Mouse (Mus musculus) macrophage (primary cell): ENCODE data around the gene Slc38a9. TPM values are rescaled to one million over a fixed set of nuclear protein-coding genes. Genes with fewer than 3 reads are reported as not detected.
A peak's percentile ranks its signal among the peaks of the same experiment; 100 is the strongest.

Source experiments
- H3K27ac ChIP-seq: fragments of 350-480 bp; formaldehyde crosslinking; 2 replicates; pipeline ENCODE4 v1.9.0; 2021
- H3K36me3 ChIP-seq: fragments of 350-480 bp; formaldehyde crosslinking; 2 replicates; pipeline ENCODE4 v1.9.0; 2021; ENCODE audit errors: inconsistent target
- H3K4me3 ChIP-seq: fragments of 350-480 bp; formaldehyde crosslinking; 2 replicates; pipeline ENCODE4 v1.9.0; 2021; ENCODE audit errors: inconsistent target
- H3K79me2 ChIP-seq: fragments of 350-480 bp; formaldehyde crosslinking; 2 replicates; pipeline ENCODE4 v1.9.0; 2021; ENCODE audit errors: inconsistent target
- WGBS: methylation state at CpG from one replicate; pipeline ENCODE4 v1.1.7; 2026; ENCODE audit warnings: inconsistent platforms; ENCODE audit not compliant: missing documents; 5-methylcytosine and 5-hydroxymethylcytosine counted together
- polyA plus RNA-seq: library from polyadenylated mRNA; stranded (reverse); fragments of 250-400 nt; gene quantifications from 3 replicates; pipeline ENCODE4 v1.2.4, GENCODE M21; 2018; ENCODE audit warnings: inconsistent platforms
- total RNA-seq, 78 experiments: library from RNA; depleted of rRNA; stranded (reverse); fragments of 250-400 nt; gene quantifications; 1 replicate in 9 of 78; 2 replicates in 24 of 78; 3 replicates in 43 of 78; 4 replicates in 2 of 78; pipeline ENCODE4 v1.2.4; 2018; ENCODE audit warnings: inconsistent platforms in 56 of 78

Slc38a9 gene
- total RNA-seq (2018; cell fraction: chromatin; rRNA removed): 100 to 1,000 TPM in 18 of 26 experiments, 10 to 100 TPM in 8; 39.0 to 255 (median 165) TPM
- total RNA-seq (2018; cell fraction: cytosol; rRNA removed): 10 to 100 TPM in 25 of 26 experiments, 1 to 10 TPM in 1; 9.9 to 27.0 (median 16.5) TPM
- 100 to 1,000 TPM in 17 of 26 experiments, 10 to 100 TPM in 9; 56.2 to 248 (median 123) TPM for total RNA-seq (2018; cell fraction: nucleus; rRNA removed)
- 7.7 to 23.0 TPM (median 15.2 TPM) in 3 replicates for polyA plus RNA-seq

- peaks cover 47% of the 10 kb centered on the region; the same call in 1 of the 2 replicates for H3K79me2 ChIP-seq
- WGBS: under 1% methylated on average over 33 of the region's 33 CpGs
- peak within 1 kb of the TSS; percentile 100 for H3K4me3 ChIP-seq
- peak within 1 kb of the TSS; percentile 62 for H3K27ac ChIP-seq
- no peaks in the 10 kb centered on the region for H3K36me3 ChIP-seq
Measured at GRCm38 (mm10) chr13:112660574-112661381, at the start of gene Slc38a9. TSS of gene Slc38a9 (plus strand) at chr13:112660751.

- no peaks in the 10 kb centered on the region for H3K79me2 ChIP-seq
- 68% methylated on average over 3 of the region's 3 CpGs for WGBS
- no peak overlapping the region for H3K4me3 ChIP-seq
- no peak overlapping the region for H3K27ac ChIP-seq
- no peaks in the 10 kb centered on the region for H3K36me3 ChIP-seq
Measured at GRCm38 (mm10) chr13:112621592-112621991, 39.0 kb upstream of the Slc38a9 start.

GRCm38 (mm10) chr13:112623656-112624055 is 36.9 kb upstream of the Slc38a9 start:
- H3K4me3 ChIP-seq: no peak overlapping the region
- H3K27ac ChIP-seq: no peak overlapping the region
- WGBS: 96% methylated on average over 7 of the region's 7 CpGs
- no peaks in the 10 kb centered on the region for H3K79me2 ChIP-seq
- H3K36me3 ChIP-seq: no peaks in the 10 kb centered on the region

DNA sequence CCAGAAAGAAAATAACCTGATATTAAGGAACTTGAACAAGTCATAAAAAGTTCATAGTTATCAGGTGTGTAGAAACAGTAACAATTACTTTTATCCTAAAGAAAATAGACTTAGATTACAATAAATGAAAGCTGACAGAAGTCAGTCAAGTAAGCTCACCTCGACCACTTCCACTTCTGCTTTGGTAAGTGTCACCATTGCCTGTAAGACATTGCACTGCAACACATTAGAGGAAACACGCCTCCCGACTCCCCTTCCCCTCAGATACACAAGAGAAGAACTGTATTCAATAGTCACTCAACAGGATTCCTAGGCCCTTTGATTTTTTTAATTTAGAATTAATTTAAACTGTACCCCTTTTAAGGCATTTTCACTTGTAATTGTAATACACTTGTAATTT is 35.9 kb upstream of the Slc38a9 start:
- Histone ChIP-seq H3K79me2 (no peaks in the 10 kb centered on the region), H3K4me3 (no peak overlapping the region), H3K27ac (no peak overlapping the region), H3K36me3 (no peaks in the 10 kb centered on the region)
- WGBS: 9% methylated on average over 3 of the region's 3 CpGs

DNA sequence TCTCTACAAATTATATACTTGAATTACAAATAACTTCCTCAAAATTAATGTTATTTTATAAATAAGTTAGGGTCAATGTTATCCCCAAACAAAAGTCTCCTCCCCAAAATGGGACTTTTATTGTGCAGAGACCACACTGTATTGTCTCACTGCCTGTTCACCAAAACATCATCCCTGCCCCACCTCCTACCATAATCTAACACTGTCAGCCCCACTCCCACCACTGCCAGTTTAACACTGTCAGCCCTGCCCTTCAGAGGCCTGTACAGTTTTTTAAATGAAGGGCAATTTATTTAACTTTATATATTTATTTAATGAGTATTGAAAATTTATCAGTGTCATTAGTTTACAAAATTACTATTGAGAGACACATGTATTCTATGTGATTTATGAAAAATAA is 35.0 kb upstream of the Slc38a9 start:
- H3K27ac ChIP-seq: no peak overlapping the region
- H3K36me3 ChIP-seq: no peaks in the 10 kb centered on the region
- H3K79me2 ChIP-seq: no peaks in the 10 kb centered on the region
- no peak overlapping the region for H3K4me3 ChIP-seq

DNA sequence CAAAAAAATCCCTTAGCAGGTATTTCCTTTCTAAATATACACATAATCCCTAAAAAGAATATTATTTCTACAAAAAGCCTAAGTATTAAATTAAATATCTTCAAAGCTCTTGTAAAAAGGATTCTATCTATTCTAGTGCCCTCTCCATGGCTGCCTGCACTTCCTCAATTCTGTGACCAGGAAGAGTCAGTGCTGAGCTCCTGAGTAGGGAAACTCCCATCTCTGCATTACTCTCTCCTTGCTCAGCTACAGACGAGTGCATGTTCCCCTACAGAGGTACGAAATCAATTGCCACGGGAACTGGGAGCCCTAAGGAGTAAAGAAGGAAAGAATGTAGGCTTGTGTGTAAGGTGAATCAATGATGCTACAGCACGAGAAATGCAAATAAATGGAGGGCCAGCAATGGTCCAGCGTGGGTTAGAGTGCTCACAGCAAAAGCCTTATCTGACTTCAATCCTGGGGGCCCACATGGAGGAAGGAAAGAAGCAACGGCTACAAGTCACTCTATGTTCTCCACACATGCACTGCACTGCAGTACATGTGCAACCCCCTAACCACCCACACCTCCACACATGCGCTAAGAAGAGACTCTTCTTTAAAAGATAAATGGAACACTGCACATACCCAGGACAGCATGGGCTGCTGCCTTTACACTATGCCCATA is 25.2 kb upstream of the Slc38a9 start:
- Histone ChIP-seq H3K4me3 (no peak overlapping the region), H3K27ac (no peak overlapping the region), H3K36me3 (no peaks in the 10 kb centered on the region), H3K79me2 (no peaks in the 10 kb centered on the region)
- WGBS: 30% methylated on average over 7 of the region's 7 CpGs

- Histone ChIP-seq H3K36me3 (no peaks in the 10 kb centered on the region), H3K79me2 (no peaks in the 10 kb centered on the region), H3K4me3 (no peak overlapping the region), H3K27ac (no peak overlapping the region)
- 82% methylated on average over 3 of the region's 3 CpGs for WGBS
Measured at GRCm38 (mm10) chr13:112636498-112636897, 24.1 kb upstream of the Slc38a9 start.

DNA sequence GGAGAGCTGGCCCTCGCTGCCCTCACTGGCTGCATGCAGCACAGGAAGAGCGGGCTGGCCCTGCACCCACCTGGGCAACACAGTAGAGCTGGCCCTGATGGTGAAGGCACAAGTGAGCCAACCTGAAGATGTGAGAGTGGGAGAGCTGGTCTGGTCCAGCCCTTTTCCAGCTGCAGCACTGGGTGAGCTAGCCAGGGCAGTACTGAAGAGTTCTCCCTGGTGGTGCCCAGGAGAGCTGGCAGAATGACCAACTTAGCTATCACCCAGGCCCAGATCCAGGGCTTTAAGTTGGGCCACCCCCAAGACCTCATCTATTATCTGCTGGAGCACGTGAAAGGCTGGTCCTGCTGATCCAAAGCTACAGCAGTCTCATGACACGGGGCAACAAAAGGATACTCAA is 21.4 kb upstream of the Slc38a9 start:
- Histone ChIP-seq H3K79me2 (no peaks in the 10 kb centered on the region), H3K27ac (no peak overlapping the region), H3K4me3 (no peak overlapping the region), H3K36me3 (no peaks in the 10 kb centered on the region)
- 91% methylated on average over 4 of the region's 4 CpGs for WGBS

GRCm38 (mm10) chr13:112642897-112643296 is 17.7 kb upstream of the Slc38a9 start:
- Histone ChIP-seq H3K36me3 (no peaks in the 10 kb centered on the region), H3K79me2 (no peaks in the 10 kb centered on the region), H3K4me3 (no peak overlapping the region), H3K27ac (no peak overlapping the region)
- WGBS: 66% methylated on average over 3 of the region's 3 CpGs

GRCm38 (mm10) chr13:112644996-112645395 is 15.6 kb upstream of the Slc38a9 start:
- 92% methylated on average over 3 of the region's 3 CpGs for WGBS
- H3K27ac ChIP-seq: no peak overlapping the region
- H3K79me2 ChIP-seq: no peaks in the 10 kb centered on the region
- H3K36me3 ChIP-seq: no peaks in the 10 kb centered on the region
- H3K4me3 ChIP-seq: no peak overlapping the region

DNA sequence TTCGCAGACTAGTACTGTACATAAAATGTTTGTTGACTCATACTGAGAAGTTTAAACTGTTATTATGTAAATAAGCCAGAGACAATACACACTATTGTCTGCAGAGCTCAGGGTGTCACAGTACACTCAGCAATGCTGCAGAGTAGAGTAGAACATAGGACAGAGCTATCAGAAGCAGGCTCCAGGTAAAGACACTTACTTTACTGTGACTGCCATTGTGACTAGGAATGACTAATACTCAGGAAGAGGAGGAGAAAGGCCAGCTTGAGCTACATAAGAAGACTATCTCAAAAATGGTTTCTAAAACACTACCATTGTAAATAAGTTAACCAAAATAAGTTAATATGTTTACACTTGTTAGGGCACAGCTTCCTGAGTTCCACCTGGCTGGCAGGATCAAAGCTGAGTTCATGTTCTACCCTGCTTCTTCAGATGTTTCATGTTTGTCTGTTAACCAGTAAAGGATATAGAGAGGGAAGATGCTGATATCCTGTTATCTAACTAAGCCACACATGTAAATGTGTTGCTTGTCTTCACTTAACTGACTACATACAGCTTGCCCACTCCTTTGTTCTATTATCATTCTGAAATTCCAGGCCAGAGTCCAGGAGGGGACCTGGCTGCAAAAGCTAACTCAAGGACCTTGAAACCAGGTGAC is 14.9 kb upstream of the Slc38a9 start:
- no peak overlapping the region for H3K27ac ChIP-seq
- no peaks in the 10 kb centered on the region for H3K79me2 ChIP-seq
- H3K36me3 ChIP-seq: no peaks in the 10 kb centered on the region
- 100% methylated on average over 1 of the region's 1 CpGs for WGBS
- no peak overlapping the region for H3K4me3 ChIP-seq

GRCm38 (mm10) chr13:112651183-112651582 is 9.4 kb upstream of the Slc38a9 start:
- Histone ChIP-seq H3K36me3 (no peaks in the 10 kb centered on the region), H3K79me2 (no peaks in the 10 kb centered on the region), H3K27ac (no peak overlapping the region), H3K4me3 (no peak overlapping the region)
- 96% methylated on average over 3 of the region's 3 CpGs for WGBS

GRCm38 (mm10) chr13:112652205-112652604 is 8.3 kb upstream of the Slc38a9 start, which contains the start of gene Ddx4:
TSS of gene Ddx4 (minus strand) at chr13:112652475.
- 90% methylated on average over 31 of the region's 45 CpGs for WGBS
- Histone ChIP-seq H3K79me2 (no peaks in the 10 kb centered on the region), H3K27ac (no peak within 1 kb of the TSS), H3K4me3 (no peak within 1 kb of the TSS), H3K36me3 (no peaks in the 10 kb centered on the region)

DNA sequence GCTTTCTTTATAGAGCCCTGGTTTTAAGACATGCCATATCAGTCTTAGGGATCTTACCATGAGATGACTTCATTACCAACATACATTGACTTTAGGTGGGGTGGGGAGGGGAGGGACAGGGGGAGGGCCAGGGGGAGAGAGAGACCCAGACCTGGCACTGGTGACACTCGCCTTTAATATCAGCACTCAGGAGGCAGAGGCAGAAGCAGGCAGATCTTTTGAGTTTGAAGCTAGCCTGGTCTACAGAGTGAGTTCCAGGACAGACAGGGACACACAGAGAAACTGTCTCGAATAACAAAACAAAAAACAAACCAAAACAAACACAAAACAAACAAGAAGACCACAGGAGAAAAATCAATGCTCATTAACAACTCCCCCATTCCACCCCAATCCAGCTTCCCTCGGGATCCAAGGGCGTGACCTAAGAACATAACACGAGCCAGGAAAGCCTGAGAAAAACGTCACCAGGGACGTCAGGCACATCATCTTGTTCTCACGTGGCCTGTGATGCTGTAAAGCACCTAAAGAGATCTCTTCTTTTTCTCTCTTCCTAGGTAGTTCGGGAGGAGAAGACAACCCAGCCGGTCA is 471 bp upstream of the Slc38a9 start:
- Histone ChIP-seq H3K27ac (peak overlapping the region; percentile 31; the same call in 1 of the 2 replicates), H3K79me2 (peaks cover 45% of the 10 kb centered on the region; the same call in 1 of the 2 replicates), H3K4me3 (peak overlapping the region; percentile 100), H3K36me3 (no peaks in the 10 kb centered on the region)
- WGBS: 4% methylated on average over 9 of the region's 10 CpGs
